Mouse (Mus musculus) R1 (cell line): ENCODE measurements at regions not wholly inside any gene's neighbourhood (a gene's known extent, or its start where the extent isn't known, plus 50 kb on each side); places are given as distances from the start of the nearest gene placed in this dataset.
A peak's percentile ranks its signal among the peaks of the same experiment; 100 is the strongest.

Source experiments
- DNase-seq: peaks from one replicate; pipeline ENCODE4 v3.0.0-alpha.2; 2018; ENCODE audit warnings: low read depth, low spot score

- no peak for DNase-seq
Observed at GRCm38 (mm10) chr5:144621967-144622366, 76.3 kb downstream of the Nptx2 start.

- no peak for DNase-seq
Observed at GRCm38 (mm10) chr5:144623358-144623757, 77.7 kb downstream of the Nptx2 start.

GRCm38 (mm10) chr5:144632295-144632694, 86.6 kb downstream of the Nptx2 start:
- DNase-seq, result no peak

- DNase-seq, result peak; percentile 61
Observed at GRCm38 (mm10) chr5:144638631-144639030, 92.9 kb downstream of the Nptx2 start.

GRCm38 (mm10) chr5:144639639-144640038, 93.9 kb downstream of the Nptx2 start:
- no peak for DNase-seq

- DNase-seq, result no peak
Observed at GRCm38 (mm10) chr5:144642766-144643165, 97.1 kb downstream of the Nptx2 start.

- no peak for DNase-seq
Observed at GRCm38 (mm10) chr5:144643438-144643837, 97.7 kb downstream of the Nptx2 start.

- DNase-seq, result no peak
Observed at GRCm38 (mm10) chr5:144645367-144645766, 99.7 kb downstream of the Nptx2 start.

- DNase-seq, result no peak
Observed at GRCm38 (mm10) chr5:144647311-144648104, 101.8 kb downstream of the Nptx2 start.

GRCm38 (mm10) chr5:144652231-144652630, 106.5 kb downstream of the Nptx2 start:
- DNase-seq, result no peak

GRCm38 (mm10) chr5:144662031-144662430, 99.6 kb downstream of the Tmem130 start:
- peak; percentile 69 for DNase-seq

GRCm38 (mm10) chr5:144663981-144664380, 97.6 kb downstream of the Tmem130 start:
- DNase-seq, result peak; percentile 72

- DNase-seq, result peak; percentile 80
Observed at GRCm38 (mm10) chr5:144664571-144665295, 96.9 kb downstream of the Tmem130 start.

GRCm38 (mm10) chr5:144668060-144668459, 93.6 kb downstream of the Tmem130 start:
- no peak for DNase-seq

GRCm38 (mm10) chr5:144678815-144679750, 82.5 kb downstream of the Tmem130 start:
- DNase-seq, result peak; percentile 70

GRCm38 (mm10) chr5:144684184-144684583, 77.4 kb downstream of the Tmem130 start:
- DNase-seq, result no peak
